Mouse (Mus musculus): ENCODE measurements around the gene Enox1.

DNA sequence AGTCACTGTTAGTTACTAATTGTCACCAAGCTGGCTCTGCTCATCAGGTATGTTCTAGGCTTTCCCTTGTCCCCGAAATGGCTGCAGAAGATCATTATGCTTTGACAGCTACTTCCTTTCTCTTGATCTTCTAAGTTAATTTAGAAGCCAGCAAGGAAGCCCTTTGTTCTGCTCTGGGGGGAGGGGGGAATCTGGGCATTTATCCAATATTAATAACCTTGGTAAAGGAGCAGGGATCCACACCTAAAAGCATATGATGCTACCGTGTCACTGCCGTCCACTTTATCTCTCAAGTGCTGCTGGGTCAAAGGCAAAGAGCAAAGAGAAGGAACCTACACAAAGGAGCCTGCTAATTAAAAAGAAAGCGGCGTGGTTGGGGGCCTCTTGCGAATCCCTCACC, 19.6 kb upstream of the Enox1 start:
- TF ChIP-seq POLR2A (IDR thresholded peaks at IDR 0.05; ENCODE audit: borderline replicate concordance, control insufficient read depth, low read depth, low read length): no peak
- TF ChIP-seq CTCF (IDR thresholded peaks at IDR 0.05; ENCODE audit: control insufficient read depth, insufficient read depth, low read length): no peak
